Mouse (Mus musculus) ES-Bruce4 (cell line): Measurements from ENCODE around the gene Pbx1. TPM values are rescaled to one million over a fixed set of nuclear protein-coding genes. Genes with fewer than 3 reads are reported as not detected.

Experiments
- H3K27ac ChIP-seq: 2 replicates; pipeline ENCODE4 v1.5.1; 2012; ENCODE audit warnings: low read length, inconsistent platforms; ENCODE audit not compliant: insufficient read depth
- H3K27me3 ChIP-seq: 2 replicates; pipeline ENCODE4 v1.6.1; 2012; ENCODE audit warnings: mild to moderate bottlenecking, low read length, inconsistent platforms; ENCODE audit not compliant: control insufficient read depth, poor library complexity, insufficient read depth, severe bottlenecking
- H3K36me3 ChIP-seq: 2 replicates; pipeline ENCODE4 v1.6.1; 2012; ENCODE audit warnings: inconsistent platforms, mild to moderate bottlenecking, low read length, moderate library complexity; ENCODE audit not compliant: control insufficient read depth, poor library complexity, insufficient read depth, severe bottlenecking
- H3K4me1 ChIP-seq: one replicate; pipeline ENCODE4 v1.8.1; 2011; ENCODE audit warnings: low read length; ENCODE audit not compliant: control insufficient read depth, insufficient read depth
- H3K4me3 ChIP-seq: 2 replicates; pipeline ENCODE4 v1.5.1; 2011; ENCODE audit warnings: low read depth, mild to moderate bottlenecking, low read length
- H3K9ac ChIP-seq: 2 replicates; pipeline ENCODE4 v1.6.1; 2012; ENCODE audit warnings: low read depth, mild to moderate bottlenecking, inconsistent platforms; ENCODE audit not compliant: poor library complexity, severe bottlenecking
- H3K9me3 ChIP-seq: replicated peaks from 2 replicates; pipeline ENCODE4 v1.6.1; 2012; ENCODE audit warnings: mild to moderate bottlenecking, low read length, inconsistent platforms; ENCODE audit not compliant: control insufficient read depth, poor library complexity, insufficient read depth, severe bottlenecking
- CTCF ChIP-seq: IDR thresholded peaks from one replicate; pipeline ENCODE4 v1.8.1; 2011; ENCODE audit warnings: low read depth, low read length
- EP300 ChIP-seq: IDR thresholded peaks from 2 replicates; pipeline ENCODE4 v1.6.1; 2011; ENCODE audit warnings: low read depth, low read length; ENCODE audit not compliant: insufficient read depth
- POLR2A ChIP-seq: IDR thresholded peaks from one replicate; pipeline ENCODE4 v1.8.1; 2011; ENCODE audit warnings: low read length; ENCODE audit not compliant: insufficient read depth
- polyA plus RNA-seq: library from polyadenylated mRNA; stranded (reverse); fragments of >200 nt; gene quantifications from 2 replicates; pipeline ENCODE4 v1.2.4, GENCODE M21; 2011; ENCODE audit warnings: low read depth; ENCODE audit not compliant: missing spikeins, insufficient read depth, insufficient read length

The Pbx1 gene
- polyA plus RNA-seq, 1 experiment, result 28.0 TPM

- no peaks in the 10 kb centered on the region for H3K27me3 ChIP-seq
- no peak overlapping the region for H3K9ac ChIP-seq
- H3K9me3 ChIP-seq, result no peaks in the 10 kb centered on the region
- H3K27ac ChIP-seq, result no peak overlapping the region
- no peaks in the 10 kb centered on the region for H3K4me1 ChIP-seq
- H3K4me3 ChIP-seq, result no peak overlapping the region
- no peak for TF ChIP-seq POLR2A
- TF ChIP-seq CTCF, result no peak
- TF ChIP-seq EP300, result no peak
- no peaks in the 10 kb centered on the region for H3K36me3 ChIP-seq
Measured at GRCm38 (mm10) chr1:168293673-168294072, 138.4 kb downstream of the Pbx1 start.

- Histone ChIP-seq H3K9ac (no peak overlapping the region), H3K27ac (no peak overlapping the region), H3K27me3 (no peaks in the 10 kb centered on the region), H3K9me3 (no peaks in the 10 kb centered on the region), H3K4me1 (no peaks in the 10 kb centered on the region), H3K4me3 (no peak overlapping the region), H3K36me3 (no peaks in the 10 kb centered on the region)
- TF ChIP-seq EP300, result no peak
- no peak for TF ChIP-seq CTCF
- no peak for TF ChIP-seq POLR2A
Measured at GRCm38 (mm10) chr1:168292106-168292505, 140.0 kb downstream of the Pbx1 start.

GRCm38 (mm10) chr1:168291643-168292040, 140.4 kb downstream of the Pbx1 start:
- H3K27ac ChIP-seq, result no peak overlapping the region

GRCm38 (mm10) chr1:168291001-168291642, 140.9 kb downstream of the Pbx1 start:
- H3K9ac ChIP-seq, result no peak overlapping the region
- no peaks in the 10 kb centered on the region for H3K27me3 ChIP-seq
- no peaks in the 10 kb centered on the region for H3K9me3 ChIP-seq
- H3K36me3 ChIP-seq, result no peaks in the 10 kb centered on the region
- no peak overlapping the region for H3K4me3 ChIP-seq
- H3K27ac ChIP-seq, result no peak overlapping the region
- TF ChIP-seq CTCF (no peak), POLR2A (no peak)
- no peaks in the 10 kb centered on the region for H3K4me1 ChIP-seq

More at GRCm38 (mm10) chr1:168291643-168292040, 140.4 kb downstream of the Pbx1 start:
- Histone ChIP-seq H3K4me1 (no peaks in the 10 kb centered on the region), H3K36me3 (no peaks in the 10 kb centered on the region), H3K9ac (no peak overlapping the region), H3K9me3 (no peaks in the 10 kb centered on the region), H3K27me3 (no peaks in the 10 kb centered on the region), H3K4me3 (no peak overlapping the region)
- TF ChIP-seq EP300 (no peak), CTCF (no peak), POLR2A (no peak)

- TF ChIP-seq CTCF, result no peak
- TF ChIP-seq POLR2A, result no peak
- TF ChIP-seq EP300, result no peak
- H3K9me3 ChIP-seq, result no peaks in the 10 kb centered on the region
- no peaks in the 10 kb centered on the region for H3K36me3 ChIP-seq
- H3K27ac ChIP-seq, result no peak overlapping the region
- no peak overlapping the region for H3K4me3 ChIP-seq
- no peaks in the 10 kb centered on the region for H3K4me1 ChIP-seq
- no peaks in the 10 kb centered on the region for H3K27me3 ChIP-seq
- H3K9ac ChIP-seq, result no peak overlapping the region
Measured at GRCm38 (mm10) chr1:168290236-168290985, 141.7 kb downstream of the Pbx1 start.

GRCm38 (mm10) chr1:168288891-168289545, 143.1 kb downstream of the Pbx1 start:
- H3K4me1 ChIP-seq, result no peaks in the 10 kb centered on the region
- no peak overlapping the region for H3K9ac ChIP-seq
- no peaks in the 10 kb centered on the region for H3K36me3 ChIP-seq
- no peak overlapping the region for H3K4me3 ChIP-seq
- TF ChIP-seq POLR2A, result no peak
- TF ChIP-seq CTCF, result no peak
- no peak for TF ChIP-seq EP300
- H3K27ac ChIP-seq, result no peak overlapping the region
- H3K27me3 ChIP-seq, result no peaks in the 10 kb centered on the region
- no peaks in the 10 kb centered on the region for H3K9me3 ChIP-seq
